Mouse (Mus musculus) right cerebral cortex, postnatal 14 days (tissue): Measurements from ENCODE around the gene Zmat3.

ENCODE experiments used
- DNase-seq: peaks from one replicate; pipeline ENCODE4 v3.0.0; 2022

The Zmat3 gene

GRCm38 (mm10) chr3:32367516-32367915, 1.7 kb upstream of the Zmat3 start:
- DNase-seq = no peak

GRCm38 (mm10) chr3:32366246-32366734, 476 bp upstream of the Zmat3 start:
- peak; percentile 29 for DNase-seq

- peak; percentile 54 for DNase-seq
These were observed 821 bp downstream of the Zmat3 start for GRCm38 (mm10) chr3:32364841-32365545.

- no peak for DNase-seq
These were observed 1.6 kb downstream of the Zmat3 start for GRCm38 (mm10) chr3:32364195-32364594.

- DNase-seq = no peak
These were observed 4.6 kb downstream of the Zmat3 start for GRCm38 (mm10) chr3:32361221-32361620.

GRCm38 (mm10) chr3:32347881-32348280, 17.9 kb downstream of the Zmat3 start:
- peak; percentile 67 for DNase-seq

GRCm38 (mm10) chr3:32345249-32345648, 20.6 kb downstream of the Zmat3 start:
- no peak for DNase-seq

GRCm38 (mm10) chr3:32344825-32345224, 21.0 kb downstream of the Zmat3 start:
- DNase-seq = no peak

GRCm38 (mm10) chr3:32343371-32343770, 22.4 kb downstream of the Zmat3 start:
- no peak for DNase-seq

GRCm38 (mm10) chr3:32341434-32341833, 24.4 kb downstream of the Zmat3 start:
- no peak for DNase-seq

- no peak for DNase-seq
These were observed 27.6 kb downstream of the Zmat3 start for GRCm38 (mm10) chr3:32338231-32338630.

GRCm38 (mm10) chr3:32337770-32338169, 28.0 kb downstream of the Zmat3 start:
- DNase-seq = no peak

- DNase-seq = no peak
These were observed 30.9 kb downstream of the Zmat3 start for GRCm38 (mm10) chr3:32334901-32335300.

GRCm38 (mm10) chr3:32333456-32334086, 32.2 kb downstream of the Zmat3 start:
- peak; percentile 83 for DNase-seq

GRCm38 (mm10) chr3:32317901-32318416, 47.9 kb downstream of the Zmat3 start:
- DNase-seq = no peak

- peak; percentile 64 for DNase-seq
These were observed 48.5 kb downstream of the Zmat3 start for GRCm38 (mm10) chr3:32317165-32317900.

GRCm38 (mm10) chr3:32314746-32315145, 51.1 kb downstream of the Zmat3 start:
- DNase-seq = no peak

- DNase-seq = no peak
These were observed 61.6 kb downstream of the Zmat3 start for GRCm38 (mm10) chr3:32304171-32304570.

GRCm38 (mm10) chr3:32292001-32292400, 73.8 kb downstream of the Zmat3 start:
- DNase-seq = no peak
